Mouse (Mus musculus) neural tube, embryonic 12.5 days (tissue): ENCODE measurements around the gene Cyp26b1. TPM values are rescaled to one million over a fixed set of nuclear protein-coding genes. Genes with fewer than 3 reads are reported as not detected.

Experiments used
- ATAC-seq: fragments of 200-750 bp; cut with Nextera tagmentation; 2 replicates; pipeline ENCODE4 v1.8.0; 2017; ENCODE audit warnings: low read depth, mild to moderate bottlenecking, moderate TSS enrichment, moderate library complexity; ENCODE audit not compliant: low FRiP score
- H3K27ac ChIP-seq: fragments of 300-500 bp; sonication (generic); 2 replicates; pipeline ENCODE4 v1.5.1; 2016
- H3K27me3 ChIP-seq: fragments of 300-500 bp; sonication (generic); replicated peaks from 2 replicates; pipeline ENCODE4 v1.6.1; 2016; ENCODE audit warnings: mild to moderate bottlenecking
- H3K36me3 ChIP-seq: fragments of 300-500 bp; sonication (generic); 2 replicates; pipeline ENCODE4 v1.6.1; 2016; ENCODE audit warnings: mild to moderate bottlenecking
- H3K4me1 ChIP-seq: fragments of 300-500 bp; sonication (generic); 2 replicates; pipeline ENCODE4 v1.6.1; 2016
- H3K4me2 ChIP-seq: fragments of 300-500 bp; sonication (generic); replicated peaks from 2 replicates; pipeline ENCODE4 v1.6.1; 2016; ENCODE audit warnings: mild to moderate bottlenecking
- H3K4me3 ChIP-seq: fragments of 300-500 bp; sonication (generic); 2 replicates; pipeline ENCODE4 v1.5.1; 2016
- H3K9ac ChIP-seq: fragments of 300-500 bp; sonication (generic); 2 replicates; pipeline ENCODE4 v1.6.1; 2016; ENCODE audit warnings: mild to moderate bottlenecking
- H3K9me3 ChIP-seq: fragments of 300-500 bp; sonication (generic); 2 replicates; pipeline ENCODE4 v1.6.1; 2016; ENCODE audit warnings: mild to moderate bottlenecking
- WGBS: fragments of 180-500 bp; shearing (Covaris S2); methylation state at CpG from one replicate; pipeline ENCODE4 v1.1.7; 2016; 5-methylcytosine and 5-hydroxymethylcytosine counted together
- polyA plus RNA-seq: library from polyadenylated mRNA; unstranded; fragments of >200 nt; fragmentation: Nextera tagmentation; extraction: Ambion mirVana; gene quantifications from 2 replicates; pipeline ENCODE4 v1.2.1, GENCODE M21; 2016

The Cyp26b1 gene
- polyA plus RNA-seq, 1 experiment from 2014 or later: 3.6 TPM

- Histone ChIP-seq H3K4me2 (peak overlapping the region; percentile 88), H3K36me3 (no peaks in the 10 kb centered on the region), H3K27me3 (peaks cover 94% of the 10 kb centered on the region), H3K9me3 (no peaks in the 10 kb centered on the region), H3K9ac (no peak overlapping the region), H3K4me3 (peak overlapping the region; percentile 30), H3K27ac (no peak overlapping the region), H3K4me1 (peaks cover 67% of the 10 kb centered on the region)
- no peak for ATAC-seq
- WGBS: under 1% methylated on average over 37 of the region's 37 CpGs
Observed at GRCm38 (mm10) chr6:84585686-84586300, 7.9 kb downstream of the Cyp26b1 start.

DNA sequence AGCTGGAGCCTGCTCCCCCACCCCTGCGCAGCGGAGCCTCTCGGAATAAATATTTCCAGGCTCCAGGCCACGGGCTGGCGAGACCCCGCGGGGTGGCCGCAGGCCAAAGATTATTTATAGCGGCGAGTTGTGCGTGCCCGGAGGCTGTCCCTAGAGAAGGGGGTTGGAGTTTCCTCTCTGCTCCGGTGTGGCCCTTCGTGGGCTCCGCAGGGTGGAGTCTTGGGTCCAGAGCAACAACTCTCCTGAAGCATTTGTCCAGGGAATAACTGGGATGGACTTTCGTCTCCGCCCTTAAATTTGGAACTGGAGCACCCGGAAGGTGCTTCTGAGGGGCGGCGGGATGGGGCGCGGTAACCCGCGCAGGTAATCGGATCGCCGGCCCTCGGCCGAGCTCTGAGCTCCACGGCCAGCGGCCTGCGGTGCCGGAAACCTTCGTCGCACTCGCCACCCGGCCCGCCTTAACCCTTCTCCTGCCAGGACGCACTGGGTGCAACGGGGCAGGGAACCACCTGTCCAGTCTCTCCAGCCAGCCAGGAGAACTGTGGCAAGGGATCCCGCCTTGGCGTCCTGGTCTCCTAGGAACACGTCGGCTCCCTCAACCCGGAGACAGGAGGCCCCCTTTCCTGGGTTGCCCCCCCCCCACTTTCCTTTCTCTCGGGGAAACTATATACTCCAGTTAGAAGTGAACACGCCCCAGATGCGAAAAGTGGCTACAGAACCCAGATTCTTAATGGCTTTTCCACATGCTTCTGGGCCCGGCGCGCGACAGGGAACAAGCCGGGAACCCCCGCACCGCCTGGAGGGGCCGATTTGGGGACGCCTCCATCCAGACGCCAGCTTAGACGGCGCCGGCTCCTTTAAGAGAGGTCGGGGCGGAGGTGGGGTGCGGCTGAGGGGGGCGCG lies 8.7 kb downstream of the Cyp26b1 start:
- no peak overlapping the region for H3K9ac ChIP-seq
- H3K4me2 ChIP-seq: peak overlapping the region; percentile 88
- peaks cover 67% of the 10 kb centered on the region for H3K4me1 ChIP-seq
- no peaks in the 10 kb centered on the region for H3K36me3 ChIP-seq
- H3K9me3 ChIP-seq: no peaks in the 10 kb centered on the region
- WGBS: under 1% methylated on average over 66 of the region's 66 CpGs
- peaks cover 100% of the 10 kb centered on the region for H3K27me3 ChIP-seq
- no peak for ATAC-seq
- peak overlapping the region; percentile 30 for H3K4me3 ChIP-seq
- H3K27ac ChIP-seq: no peak overlapping the region

DNA sequence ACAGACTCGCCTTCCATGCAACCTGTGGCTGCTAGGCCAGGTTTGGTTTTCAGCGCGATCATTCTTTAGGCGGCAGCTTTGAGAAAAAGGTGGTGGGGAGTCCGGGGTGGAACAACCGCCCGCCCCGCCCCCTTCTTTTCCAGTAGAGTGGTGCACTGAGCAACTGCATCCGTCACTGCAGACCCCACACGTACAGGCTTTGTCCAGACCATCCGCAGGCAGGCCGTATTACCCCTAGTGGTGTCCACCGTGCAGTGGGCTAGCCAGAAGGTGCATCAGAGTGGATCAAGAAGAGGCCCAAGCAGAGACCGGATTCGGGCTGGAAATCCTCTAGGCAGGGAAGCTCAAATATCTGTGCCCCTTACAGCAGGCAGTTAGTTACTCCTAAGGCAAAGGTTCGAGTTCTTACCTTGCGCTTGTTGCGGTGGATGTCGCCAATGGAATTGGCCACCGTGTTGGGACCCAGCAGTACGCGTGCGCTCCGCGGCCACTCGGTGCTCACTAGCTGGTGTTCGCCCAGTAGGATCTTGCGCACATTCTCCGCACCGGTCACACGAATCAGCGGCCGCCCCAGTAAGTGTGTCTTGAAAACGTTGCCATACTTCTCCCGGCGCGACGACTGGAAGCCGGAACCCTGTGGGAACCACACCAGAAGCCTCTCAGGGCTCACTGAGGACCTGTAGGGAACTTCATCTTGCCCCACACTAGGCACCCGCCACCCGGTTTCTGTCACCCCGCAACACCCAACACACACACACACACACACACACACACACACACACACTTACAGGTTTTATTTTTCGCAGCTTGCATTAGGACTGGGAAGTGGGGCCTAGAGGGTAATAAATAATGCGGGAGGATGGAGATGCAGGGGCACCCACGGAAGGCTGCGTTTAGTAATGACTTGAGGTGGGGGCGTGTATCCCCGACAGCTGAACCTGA lies 9.6 kb downstream of the Cyp26b1 start:
- Histone ChIP-seq H3K27ac (no peak overlapping the region), H3K9me3 (no peaks in the 10 kb centered on the region), H3K9ac (0 out of 2 replicates have a peak overlapping the region, but pooled peaks have one; percentile 26), H3K27me3 (peaks cover 100% of the 10 kb centered on the region), H3K4me3 (peak overlapping the region; percentile 30), H3K4me1 (peaks cover 57% of the 10 kb centered on the region), H3K4me2 (peak overlapping the region; percentile 88), H3K36me3 (no peaks in the 10 kb centered on the region)
- 2% methylated on average over 48 of the region's 48 CpGs for WGBS
- no peak for ATAC-seq

GRCm38 (mm10) chr6:84583371-84583770 lies 10.3 kb downstream of the Cyp26b1 start:
- no peaks in the 10 kb centered on the region for H3K9me3 ChIP-seq
- H3K27me3 ChIP-seq: peaks cover 96% of the 10 kb centered on the region
- peaks cover 51% of the 10 kb centered on the region for H3K4me1 ChIP-seq
- WGBS: 0% methylated on average over 26 of the region's 26 CpGs
- H3K4me3 ChIP-seq: peak overlapping the region; percentile 18
- H3K9ac ChIP-seq: 0 out of 2 replicates have a peak overlapping the region, but pooled peaks have one; percentile 26
- peak; percentile 42; the same call in 1 of the 2 replicates for ATAC-seq
- no peaks in the 10 kb centered on the region for H3K36me3 ChIP-seq
- peak overlapping the region; percentile 88 for H3K4me2 ChIP-seq
- H3K27ac ChIP-seq: no peak overlapping the region

- Histone ChIP-seq H3K9ac (no peak overlapping the region), H3K9me3 (no peaks in the 10 kb centered on the region), H3K4me3 (no peak overlapping the region), H3K4me2 (peak overlapping the region; percentile 88), H3K27me3 (peaks cover 96% of the 10 kb centered on the region), H3K4me1 (peaks cover 45% of the 10 kb centered on the region), H3K36me3 (no peaks in the 10 kb centered on the region), H3K27ac (no peak overlapping the region)
- 11% methylated on average over 5 of the region's 5 CpGs for WGBS
- ATAC-seq: no peak
Observed at GRCm38 (mm10) chr6:84582826-84583225, 10.9 kb downstream of the Cyp26b1 start.

- no peaks in the 10 kb centered on the region for H3K9me3 ChIP-seq
- H3K4me1 ChIP-seq: peaks cover 37% of the 10 kb centered on the region
- H3K4me3 ChIP-seq: no peak overlapping the region
- H3K27ac ChIP-seq: no peak overlapping the region
- ATAC-seq: no peak
- H3K36me3 ChIP-seq: no peaks in the 10 kb centered on the region
- WGBS: 60% methylated on average over 9 of the region's 9 CpGs
- H3K27me3 ChIP-seq: peaks cover 95% of the 10 kb centered on the region
- no peak overlapping the region for H3K4me2 ChIP-seq
- no peak overlapping the region for H3K9ac ChIP-seq
Observed at GRCm38 (mm10) chr6:84581833-84582445, 11.8 kb downstream of the Cyp26b1 start.

GRCm38 (mm10) chr6:84580979-84581832 lies 12.5 kb downstream of the Cyp26b1 start:
- Histone ChIP-seq H3K4me1 (peaks cover 31% of the 10 kb centered on the region), H3K9me3 (no peaks in the 10 kb centered on the region), H3K27ac (no peak overlapping the region), H3K27me3 (peaks cover 92% of the 10 kb centered on the region), H3K9ac (no peak overlapping the region), H3K36me3 (no peaks in the 10 kb centered on the region), H3K4me3 (no peak overlapping the region), H3K4me2 (no peak overlapping the region)
- WGBS: 44% methylated on average over 6 of the region's 6 CpGs
- no peak for ATAC-seq

DNA sequence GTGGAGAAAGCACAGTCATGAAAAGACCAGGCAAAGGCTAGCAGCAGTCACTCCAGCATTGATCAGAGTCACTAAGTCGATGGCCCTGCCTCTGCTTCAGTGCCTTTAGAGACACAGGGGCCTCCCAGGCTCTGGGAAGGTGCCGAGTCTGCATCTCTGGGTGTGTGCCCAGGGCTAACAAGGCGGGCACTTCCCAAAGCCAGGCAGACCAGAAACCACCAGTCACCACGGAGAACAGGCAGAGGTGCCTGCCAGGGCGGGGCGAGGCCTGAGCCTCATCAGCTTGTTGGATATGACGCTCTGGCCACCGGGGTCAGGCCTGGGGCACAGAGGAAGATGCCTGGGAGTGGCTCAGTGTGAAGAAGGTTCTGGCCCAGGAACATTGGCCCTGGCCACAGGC lies 14.2 kb downstream of the Cyp26b1 start:
- no peaks in the 10 kb centered on the region for H3K9me3 ChIP-seq
- WGBS: 63% methylated on average over 8 of the region's 8 CpGs
- no peaks in the 10 kb centered on the region for H3K36me3 ChIP-seq
- H3K9ac ChIP-seq: no peak overlapping the region
- no peak overlapping the region for H3K4me2 ChIP-seq
- ATAC-seq: no peak
- H3K4me3 ChIP-seq: no peak overlapping the region
- no peak overlapping the region for H3K27ac ChIP-seq
- peaks cover 18% of the 10 kb centered on the region for H3K4me1 ChIP-seq
- H3K27me3 ChIP-seq: peaks cover 90% of the 10 kb centered on the region

GRCm38 (mm10) chr6:84578928-84579327 lies 14.8 kb downstream of the Cyp26b1 start:
- peaks cover 85% of the 10 kb centered on the region for H3K27me3 ChIP-seq
- ATAC-seq: no peak
- no peaks in the 10 kb centered on the region for H3K36me3 ChIP-seq
- H3K27ac ChIP-seq: no peak overlapping the region
- no peak overlapping the region for H3K4me3 ChIP-seq
- WGBS: 14% methylated on average over 5 of the region's 5 CpGs
- no peak overlapping the region for H3K4me2 ChIP-seq
- no peaks in the 10 kb centered on the region for H3K9me3 ChIP-seq
- peaks cover 12% of the 10 kb centered on the region for H3K4me1 ChIP-seq
- no peak overlapping the region for H3K9ac ChIP-seq

DNA sequence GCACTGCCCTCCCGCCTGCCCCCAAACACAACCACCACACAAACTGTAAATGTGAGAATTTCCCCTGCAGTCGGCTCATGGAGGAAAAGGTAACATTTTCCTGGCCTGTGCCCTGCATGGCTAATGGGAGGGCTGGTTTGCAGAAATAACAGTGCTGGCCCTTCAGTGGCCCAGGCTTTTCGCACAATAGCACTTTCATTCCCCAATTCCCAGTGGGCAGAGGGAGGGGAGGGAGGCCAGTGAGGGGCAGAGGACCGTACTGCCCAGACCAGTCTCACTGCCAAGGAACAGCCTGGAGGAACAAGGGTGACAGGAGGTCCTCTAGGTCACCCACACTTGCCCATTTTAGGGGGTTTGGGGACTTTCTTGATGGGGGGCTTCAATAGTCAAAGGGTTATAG lies 15.8 kb downstream of the Cyp26b1 start:
- H3K27me3 ChIP-seq: peaks cover 80% of the 10 kb centered on the region

More for the DNA sequence above, 15.8 kb downstream of the Cyp26b1 start:
- no peak for ATAC-seq
- WGBS: 52% methylated on average over 4 of the region's 4 CpGs
- H3K4me3 ChIP-seq: no peak overlapping the region
- peaks cover 2% of the 10 kb centered on the region; the same call in 1 of the 2 replicates for H3K4me1 ChIP-seq
- H3K9ac ChIP-seq: no peak overlapping the region
- no peaks in the 10 kb centered on the region for H3K9me3 ChIP-seq
- H3K36me3 ChIP-seq: no peaks in the 10 kb centered on the region
- no peak overlapping the region for H3K27ac ChIP-seq
- H3K4me2 ChIP-seq: no peak overlapping the region
